Mouse (Mus musculus) retina, adult 2 months (tissue): Measurements from ENCODE around the gene Ssh1.
A peak's percentile ranks its signal among the peaks of the same experiment; 100 is the strongest.

Experiments
- DNase-seq: peaks from one replicate; pipeline ENCODE4 v3.0.0-alpha.2; 2012; ENCODE audit warnings: low read depth, low spot score

Gene Ssh1

GRCm38 (mm10) chr5:113930648-113931609 lies 62.8 kb downstream of the Ssh1 start:
- DNase-seq: no peak

- no peak for DNase-seq
These were observed 63.6 kb downstream of the Ssh1 start for GRCm38 (mm10) chr5:113929950-113930647.

GRCm38 (mm10) chr5:113929526-113929925 lies 64.2 kb downstream of the Ssh1 start:
- DNase-seq: no peak

GRCm38 (mm10) chr5:113924608-113925007 lies 69.1 kb downstream of the Ssh1 start:
- no peak for DNase-seq

- DNase-seq: no peak
These were observed 72.2 kb downstream of the Ssh1 start for GRCm38 (mm10) chr5:113921310-113922166.

- DNase-seq: no peak
These were observed 74.6 kb downstream of the Ssh1 start for GRCm38 (mm10) chr5:113919060-113919459.

- DNase-seq: no peak
These were observed 75.0 kb downstream of the Ssh1 start for GRCm38 (mm10) chr5:113918654-113919053.

GRCm38 (mm10) chr5:113910705-113911104 lies 83.0 kb downstream of the Ssh1 start:
- no peak for DNase-seq

GRCm38 (mm10) chr5:113910065-113910701 lies 83.5 kb downstream of the Ssh1 start:
- DNase-seq: no peak

- DNase-seq: peak; percentile 99
These were observed 84.9 kb downstream of the Ssh1 start, which contains the start of gene Coro1c for GRCm38 (mm10) chr5:113908592-113909441. Gene Coro1c (minus strand): TSS chr5:113908758.

- no peak for DNase-seq
These were observed 85.7 kb downstream of the Ssh1 start for GRCm38 (mm10) chr5:113907786-113908567.

GRCm38 (mm10) chr5:113906958-113907735 lies 86.5 kb downstream of the Ssh1 start:
- DNase-seq: no peak

- no peak for DNase-seq
These were observed 88.7 kb downstream of the Ssh1 start for GRCm38 (mm10) chr5:113904987-113905386.

GRCm38 (mm10) chr5:113902983-113903382 lies 90.7 kb downstream of the Ssh1 start:
- DNase-seq: no peak

GRCm38 (mm10) chr5:113902017-113902416 lies 91.7 kb downstream of the Ssh1 start:
- no peak for DNase-seq

- no peak for DNase-seq
These were observed 92.6 kb downstream of the Ssh1 start for GRCm38 (mm10) chr5:113901074-113901571.

GRCm38 (mm10) chr5:113899543-113899942 lies 94.2 kb downstream of the Ssh1 start:
- DNase-seq: no peak

GRCm38 (mm10) chr5:113892005-113892404 lies 101.7 kb downstream of the Ssh1 start:
- DNase-seq: no peak
